Mouse (Mus musculus) colon, adult 2 months (tissue): ENCODE measurements around the gene Patl1. TPM values are rescaled to one million over a fixed set of nuclear protein-coding genes. Genes with fewer than 3 reads are reported as not detected.

Source experiments
- polyA plus RNA-seq: library from polyadenylated mRNA; depleted of rRNA; stranded (reverse); fragments of >200 nt; gene quantifications from 2 replicates; pipeline ENCODE4 v1.2.3, GENCODE M21; 2012; rRNA removed

Gene Patl1
- 8.1 and 9.0 TPM in 2 replicates for polyA plus RNA-seq

GRCm38 (mm10) chr19:11912037-11912532 lies at the start of gene Patl1:
TSS of gene Patl1 (plus strand) at chr19:11912399.

GRCm38 (mm10) chr19:11875006-11875405 lies 37.2 kb upstream of the Patl1 start, which contains the start of gene Olfr1419:
TSS of gene Olfr1419 (minus strand) at chr19:11875106.

GRCm38 (mm10) chr19:11886265-11886664 lies 25.9 kb upstream of the Patl1 start, which contains the start of gene Olfr1420:
TSS of gene Olfr1420 (plus strand) at chr19:11886565.

GRCm38 (mm10) chr19:11965023-11965942 lies 53.1 kb downstream of the Patl1 start, which contains the start of gene Osbp:
TSS of gene Osbp (plus strand) at chr19:11965941.

Other genes starting within 250 kb of the Patl1 start
- not detected in 2 replicates for gene Oosp1, start 221.2 kb upstream of the Patl1 start, polyA plus RNA-seq
- gene Oosp3, start 215.3 kb upstream of the Patl1 start, polyA plus RNA-seq, result not detected in 2 replicates
- gene Gif, start 164.8 kb upstream of the Patl1 start, polyA plus RNA-seq, result not detected in 2 replicates
- 6.7 and 7.3 TPM in 2 replicates for gene Mrpl16, start 142.0 kb upstream of the Patl1 start, polyA plus RNA-seq
- gene Stx3, start 93.0 kb upstream of the Patl1 start, polyA plus RNA-seq, result 18.1 and 22.3 TPM in 2 replicates
- not detected in 2 replicates for gene Olfr1417, start 73.2 kb upstream of the Patl1 start, polyA plus RNA-seq
- gene Olfr1418, start 51.3 kb upstream of the Patl1 start, polyA plus RNA-seq, result not detected in 2 replicates
- not detected in 2 replicates for gene Olfr1419, start 37.3 kb upstream of the Patl1 start, polyA plus RNA-seq
- not detected in 2 replicates for gene Olfr1420, start 25.8 kb upstream of the Patl1 start, polyA plus RNA-seq
- 15.3 and 15.4 TPM in 2 replicates for gene Osbp, start 53.5 kb downstream of the Patl1 start, polyA plus RNA-seq
- gene Olfr1423, start 128.9 kb downstream of the Patl1 start, polyA plus RNA-seq, result not detected in 2 replicates
- not detected in 2 replicates for gene Olfr1424, start 150.3 kb downstream of the Patl1 start, polyA plus RNA-seq
- not detected in 2 replicates for gene Olfr1425, start 165.3 kb downstream of the Patl1 start, polyA plus RNA-seq
- not detected in 2 replicates for gene Olfr1426, start 179.6 kb downstream of the Patl1 start, polyA plus RNA-seq
- not detected in 2 replicates for gene Olfr1427, start 190.9 kb downstream of the Patl1 start, polyA plus RNA-seq
- not detected in 2 replicates for gene Olfr1428, start 203.5 kb downstream of the Patl1 start, polyA plus RNA-seq
- not detected in 2 replicates for gene Olfr76, start 210.8 kb downstream of the Patl1 start, polyA plus RNA-seq